Mouse (Mus musculus): ENCODE measurements around the gene Serac1.

DNA sequence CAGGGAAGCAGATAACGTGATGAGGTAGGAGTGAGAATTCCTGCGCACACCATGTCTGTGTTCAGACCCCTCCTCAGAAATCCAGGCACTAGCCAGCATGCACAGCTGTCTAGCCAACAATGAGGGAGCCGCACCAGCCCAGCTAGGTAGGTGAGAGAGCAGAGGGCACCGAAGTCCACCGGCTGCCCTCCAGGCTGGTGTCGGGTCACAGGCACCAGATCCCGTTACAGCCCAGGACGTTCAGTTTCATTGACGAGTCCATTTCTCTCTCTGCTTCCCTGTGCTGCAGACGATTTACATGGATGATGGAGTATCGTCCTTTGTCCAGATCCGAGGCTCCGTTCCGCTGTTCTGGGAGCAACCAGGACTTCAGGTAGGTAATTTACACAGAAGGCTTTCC, 83.0 kb downstream of the Serac1 start:
- TF ChIP-seq CTCF (IDR thresholded peaks at IDR 0.05; ENCODE audit: low read depth), result no peak
- no peak for TF ChIP-seq EP300 (IDR thresholded peaks at IDR 0.05; ENCODE audit: low read depth)

Data from liver, embryonic 14.5 days (tissue).